Mouse (Mus musculus) erythroblast, adult 5-6 weeks (primary cell): ENCODE measurements around the gene Baz1b. TPM values are rescaled to one million over a fixed set of nuclear protein-coding genes. Genes with fewer than 3 reads are reported as not detected.

Experiments
- ATAC-seq: replicated peaks from 2 replicates; pipeline ENCODE4 v1.8.0; 2016; ENCODE audit warnings: moderate number of reproducible peaks, mild to moderate bottlenecking, moderate TSS enrichment, inconsistent platforms; ENCODE audit not compliant: poor library complexity, low FRiP score, severe bottlenecking
- total RNA-seq, 2 experiments: library from RNA; stranded (forward) in 1 of 2; stranded (reverse) in 1 of 2; fragments of 150-400 nt in 1 of 2; fragments of 200-764, 138-1000 nt in 1 of 2; gene quantifications; 2 replicates each; pipeline versions ENCODE4 v1.2.3 to v1.2.4; 2015 to 2017; ENCODE audit warnings: low replicate concordance in 2 of 2

Baz1b gene
- total RNA-seq (2015; ENCODE audit: low replicate concordance) (33.4 and 39.8 TPM in 2 replicates), total RNA-seq (2017; ENCODE audit: low replicate concordance) (91.2 and 108 TPM in 2 replicates)

- ATAC-seq = peak; percentile 95
Observed at GRCm38 (mm10) chr5:135186621-135187348, at the start of gene Baz1b. TSS of gene Baz1b (plus strand) at chr5:135187264.

- ATAC-seq = no peak
Observed at GRCm38 (mm10) chr5:135139881-135140280, 47.2 kb upstream of the Baz1b start.

GRCm38 (mm10) chr5:135144469-135144868, 42.6 kb upstream of the Baz1b start:
- no peak for ATAC-seq

- ATAC-seq = no peak
Observed at GRCm38 (mm10) chr5:135145532-135145931, 41.5 kb upstream of the Baz1b start.

GRCm38 (mm10) chr5:135145955-135146354, 41.1 kb upstream of the Baz1b start:
- ATAC-seq = no peak

- no peak for ATAC-seq
Observed at GRCm38 (mm10) chr5:135148715-135149052, 38.4 kb upstream of the Baz1b start.

GRCm38 (mm10) chr5:135149053-135149819, 37.8 kb upstream of the Baz1b start, which contains the start of gene Tbl2:
TSS of gene Tbl2 (plus strand) at chr5:135149657.
- ATAC-seq = peak; percentile 91

- peak; percentile 5; the same call in 1 of the 2 replicates for ATAC-seq
Observed at GRCm38 (mm10) chr5:135149820-135150178, 37.3 kb upstream of the Baz1b start.

- no peak for ATAC-seq
Observed at GRCm38 (mm10) chr5:135156496-135156895, 30.6 kb upstream of the Baz1b start.

- ATAC-seq = no peak
Observed at GRCm38 (mm10) chr5:135161221-135161620, 25.8 kb upstream of the Baz1b start.

- ATAC-seq = no peak
Observed at GRCm38 (mm10) chr5:135161650-135162049, 25.4 kb upstream of the Baz1b start.

- no peak for ATAC-seq
Observed at GRCm38 (mm10) chr5:135162361-135162760, 24.7 kb upstream of the Baz1b start.

- no peak for ATAC-seq
Observed at GRCm38 (mm10) chr5:135162821-135163220, 24.2 kb upstream of the Baz1b start.

GRCm38 (mm10) chr5:135166909-135167308, 20.2 kb upstream of the Baz1b start:
- no peak for ATAC-seq

- no peak for ATAC-seq
Observed at GRCm38 (mm10) chr5:135167469-135167868, 19.6 kb upstream of the Baz1b start.

- ATAC-seq = peak; percentile 98
Observed at GRCm38 (mm10) chr5:135168063-135169062, 18.7 kb upstream of the Baz1b start, which contains the start of gene Bcl7b. TSS of gene Bcl7b (plus strand) at chr5:135168283.

GRCm38 (mm10) chr5:135169479-135169878, 17.6 kb upstream of the Baz1b start:
- no peak for ATAC-seq

- ATAC-seq = no peak
Observed at GRCm38 (mm10) chr5:135171688-135172220, 15.3 kb upstream of the Baz1b start.

GRCm38 (mm10) chr5:135172986-135173385, 14.1 kb upstream of the Baz1b start:
- no peak for ATAC-seq

- ATAC-seq = no peak
Observed at GRCm38 (mm10) chr5:135175086-135175485, 12.0 kb upstream of the Baz1b start.
